In the genomic region with DNA sequence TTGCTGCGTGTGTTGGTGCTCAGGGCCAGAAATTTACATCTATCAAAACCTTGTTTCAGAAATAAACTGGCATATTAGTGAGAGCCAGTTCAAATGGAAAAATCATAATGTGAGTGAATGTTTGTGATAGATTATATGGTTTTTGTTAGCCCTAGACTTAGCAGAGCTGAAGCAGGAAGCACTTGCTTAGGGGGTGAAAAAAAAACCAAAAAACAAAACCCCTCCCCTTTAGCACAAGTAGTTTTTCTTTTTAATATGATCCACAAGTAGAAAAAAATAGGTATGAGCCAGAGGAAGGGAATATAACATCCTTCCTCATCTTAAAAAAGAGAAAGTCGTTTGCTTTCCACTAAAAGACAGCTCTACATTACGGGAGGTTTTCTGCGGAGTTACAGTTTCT, we compare ENCODE assay signal across 7 mouse cellular contexts. TPM values are rescaled to one million over a fixed set of nuclear protein-coding genes. Genes with fewer than 3 reads are reported as not detected.
DNase-seq lines count a peak whose midpoint lies in the region; ATAC-seq lines count a peak whose summit lies in the region.

No protein-coding gene starts in this region.

- no peak for ATAC-seq in lung, embryonic 16.5 days (ENCODE audit: low read depth)
- ATAC-seq in limb, embryonic 12.5 days (ENCODE audit: insufficient number of reproducible peaks, insufficient read depth, low FRiP score, low TSS enrichment, low read depth) = no peak
- no peak for ATAC-seq in stomach, embryonic 14.5 days (ENCODE audit: insufficient number of reproducible peaks, insufficient read depth, low FRiP score, low read depth)

- no peak for DNase-seq in lung, adult 18-20 months
- DNase-seq in forebrain, embryonic 10.5 days (ENCODE audit: extremely low spot score, low spot score) = no peak
- no peak for DNase-seq in cerebellum, adult 9-11 months
- DNase-seq in adrenal gland, adult (ENCODE audit: inconsistent age in 2 of 2, low spot score in 1 of 2) = no peak

- H3K4me3 ChIP-seq in lung, embryonic 16.5 days (ENCODE audit: low read length) = peak overlapping the region; percentile 81
- H3K4me3 ChIP-seq in forebrain, embryonic 10.5 days = peak overlapping the region; percentile 67
- peak overlapping the region; percentile 95 for H3K4me3 ChIP-seq in limb, embryonic 12.5 days (replicated peaks)
- H3K4me3 ChIP-seq in stomach, embryonic 14.5 days (ENCODE audit: low read depth, low read length) = peak overlapping the region; percentile 85

- peaks cover 6% of the 10 kb centered on the region for H3K4me1 ChIP-seq in lung, embryonic 16.5 days (replicated peaks; ENCODE audit: control insufficient read depth, insufficient read depth, low read length)
- H3K4me1 ChIP-seq in forebrain, embryonic 10.5 days = peaks cover 15% of the 10 kb centered on the region
- peaks cover 11% of the 10 kb centered on the region for H3K4me1 ChIP-seq in limb, embryonic 12.5 days (replicated peaks)
- H3K4me1 ChIP-seq in stomach, embryonic 14.5 days (ENCODE audit: control insufficient read depth, insufficient read depth, low read length) = peaks cover 5% of the 10 kb centered on the region; the same call in 1 of the 2 replicates

- H3K9ac ChIP-seq in lung, embryonic 16.5 days (ENCODE audit: low read length) = peak overlapping the region; percentile 93
- H3K9ac ChIP-seq in limb, embryonic 12.5 days (replicated peaks) = peak overlapping the region; percentile 94
- peak overlapping the region; percentile 88; the same call in 1 of the 2 replicates for H3K9ac ChIP-seq in stomach, embryonic 14.5 days (replicated peaks; ENCODE audit: low read depth, low read length)

- no peaks in the 10 kb centered on the region for H3K27me3 ChIP-seq in lung, embryonic 16.5 days (ENCODE audit: control insufficient read depth, insufficient read depth, low read depth, low read length)
- H3K27me3 ChIP-seq in forebrain, embryonic 10.5 days (ENCODE audit: poor library complexity, severe bottlenecking) = no peaks in the 10 kb centered on the region
- H3K27me3 ChIP-seq in limb, embryonic 12.5 days = no peaks in the 10 kb centered on the region
- H3K27me3 ChIP-seq in stomach, embryonic 14.5 days (ENCODE audit: control insufficient read depth, insufficient read depth, low read length) = no peaks in the 10 kb centered on the region

- H3K36me3 ChIP-seq in lung, embryonic 16.5 days (ENCODE audit: control insufficient read depth, insufficient read depth, low read length) = peaks cover 20% of the 10 kb centered on the region
- H3K36me3 ChIP-seq in forebrain, embryonic 10.5 days (replicated peaks) = peaks cover 50% of the 10 kb centered on the region
- H3K36me3 ChIP-seq in limb, embryonic 12.5 days = peaks cover 45% of the 10 kb centered on the region
- H3K36me3 ChIP-seq in stomach, embryonic 14.5 days (ENCODE audit: control insufficient read depth, insufficient read depth, low read length) = peaks cover 34% of the 10 kb centered on the region

- no peak overlapping the region for H3K27ac ChIP-seq in lung, embryonic 16.5 days (ENCODE audit: low read length)
- H3K27ac ChIP-seq in forebrain, embryonic 10.5 days = peak overlapping the region; percentile 97
- H3K27ac ChIP-seq in limb, embryonic 12.5 days = no peak overlapping the region
- no peak overlapping the region for H3K27ac ChIP-seq in stomach, embryonic 14.5 days (ENCODE audit: low read length)

- peak overlapping the region; percentile 71 for H3K4me2 ChIP-seq in lung, embryonic 16.5 days (ENCODE audit: low read depth, low read length)
- peak overlapping the region; percentile 63 for H3K4me2 ChIP-seq in limb, embryonic 12.5 days
- H3K4me2 ChIP-seq in stomach, embryonic 14.5 days (replicated peaks; ENCODE audit: low read depth, low read length) = peak overlapping the region; percentile 55

- H3K9me3 ChIP-seq in lung, embryonic 16.5 days (ENCODE audit: control insufficient read depth, low read length) = no peaks in the 10 kb centered on the region
- no peaks in the 10 kb centered on the region for H3K9me3 ChIP-seq in forebrain, embryonic 10.5 days
- no peaks in the 10 kb centered on the region for H3K9me3 ChIP-seq in limb, embryonic 12.5 days
- no peaks in the 10 kb centered on the region for H3K9me3 ChIP-seq in stomach, embryonic 14.5 days (ENCODE audit: control insufficient read depth, low read depth, low read length)

- 24% methylated on average over 4 of the region's 4 CpGs for WGBS in lung, embryonic 16.5 days
- WGBS in forebrain, embryonic 10.5 days = 76% methylated on average over 4 of the region's 4 CpGs
- WGBS in limb, embryonic 12.5 days = 48% methylated on average over 4 of the region's 4 CpGs
- WGBS in stomach, embryonic 14.5 days = 31% methylated on average over 4 of the region's 4 CpGs

RNA-seq across cellular contexts. Expression of a gene that starts 22.8 kb away (rescaled TPM):
- 81.3 and 93.7 TPM in 2 replicates for polyA plus RNA-seq in lung, embryonic 16.5 days (2015; fragmentation: Nextera tagmentation; extraction: Ambion mirVana)
- 98.4 and 100 TPM in 2 replicates for polyA plus RNA-seq in forebrain, embryonic 10.5 days (2016; fragmentation: Nextera tagmentation; extraction: Ambion mirVana)
- 88.2 and 90.2 TPM in 2 replicates for polyA plus RNA-seq in limb, embryonic 12.5 days (2016; fragmentation: Nextera tagmentation; extraction: Ambion mirVana)
- 73.0 and 73.2 TPM in 2 replicates for polyA plus RNA-seq in stomach, embryonic 14.5 days (2014; fragmentation: Nextera tagmentation; extraction: Ambion mirVana)

RNA-seq across cellular contexts. Expression of a gene that starts 23.0 kb away (rescaled TPM):
- 27.8 and 29.1 TPM in 2 replicates for polyA plus RNA-seq in lung, embryonic 16.5 days (2015; fragmentation: Nextera tagmentation; extraction: Ambion mirVana)
- 43.2 and 47.5 TPM in 2 replicates for polyA plus RNA-seq in forebrain, embryonic 10.5 days (2016; fragmentation: Nextera tagmentation; extraction: Ambion mirVana)
- 32.2 and 37.5 TPM in 2 replicates for polyA plus RNA-seq in limb, embryonic 12.5 days (2016; fragmentation: Nextera tagmentation; extraction: Ambion mirVana)
- polyA plus RNA-seq in stomach, embryonic 14.5 days (2014; fragmentation: Nextera tagmentation; extraction: Ambion mirVana) = 26.7 and 27.1 TPM in 2 replicates

RNA-seq across cellular contexts. Expression of a gene that starts 47.8 kb away (rescaled TPM):
- polyA plus RNA-seq in lung, embryonic 16.5 days (2015; fragmentation: Nextera tagmentation; extraction: Ambion mirVana) = 61.0 and 66.9 TPM in 2 replicates
- 50.6 and 51.5 TPM in 2 replicates for polyA plus RNA-seq in forebrain, embryonic 10.5 days (2016; fragmentation: Nextera tagmentation; extraction: Ambion mirVana)
- 58.3 and 58.5 TPM in 2 replicates for polyA plus RNA-seq in limb, embryonic 12.5 days (2016; fragmentation: Nextera tagmentation; extraction: Ambion mirVana)
- 67.7 and 69.6 TPM in 2 replicates for polyA plus RNA-seq in stomach, embryonic 14.5 days (2014; fragmentation: Nextera tagmentation; extraction: Ambion mirVana)

RNA-seq across cellular contexts. Expression of a gene that starts 47.9 kb away (rescaled TPM):
- 0.20 and 0.64 TPM in 2 replicates for polyA plus RNA-seq in lung, embryonic 16.5 days (2015; fragmentation: Nextera tagmentation; extraction: Ambion mirVana)
- polyA plus RNA-seq in forebrain, embryonic 10.5 days (2016; fragmentation: Nextera tagmentation; extraction: Ambion mirVana) = 0.73 and 0.82 TPM in 2 replicates
- 0.36 and 0.74 TPM in 2 replicates for polyA plus RNA-seq in limb, embryonic 12.5 days (2016; fragmentation: Nextera tagmentation; extraction: Ambion mirVana)
- 0.35 and 0.52 TPM in 2 replicates for polyA plus RNA-seq in stomach, embryonic 14.5 days (2014; fragmentation: Nextera tagmentation; extraction: Ambion mirVana)
